Mouse (Mus musculus): Measurements from ENCODE around the gene Hoxd12. TPM values are rescaled to one million over a fixed set of nuclear protein-coding genes. Genes with fewer than 3 reads are reported as not detected.

Hoxd12 gene
- polyA plus RNA-seq, 1 experiment from 2014 or later: not detected

MicroRNA genes within 50 kb of the gene (microRNA counts, 519-probe panel; counts per million panel counts)
- 3,282 counts per million, percentile 87 among the panel's probes with 10 or more counts for microRNA mmu-miR-10b

Small RNA genes within 50 kb of the gene (microRNA-seq; reads per million reads assigned to microRNA genes)
- gene Gm44463 (not detected), gene Mir10b (40,333 reads per million, percentile 99 among the genes with 10 or more reads in this experiment)

Other genes with a start within 250 kb of the Hoxd12 start
- 42.9 and 45.2 TPM in 2 replicates for gene Lnpk, start 95.6 kb upstream of the Hoxd12 start, polyA plus RNA-seq (2015; fragmentation: Nextera tagmentation; extraction: Ambion mirVana)
- gene Evx2, start 15.5 kb upstream of the Hoxd12 start, polyA plus RNA-seq (2015; fragmentation: Nextera tagmentation; extraction: Ambion mirVana): 0.40 and 0.58 TPM in 2 replicates
- gene Hoxd13, start 6.7 kb upstream of the Hoxd12 start, polyA plus RNA-seq (2015; fragmentation: Nextera tagmentation; extraction: Ambion mirVana): 0.06 TPM in 1 of 2 replicates, not detected in the other
- gene Hoxd11, start 4.5 kb downstream of the Hoxd12 start, polyA plus RNA-seq (2015; fragmentation: Nextera tagmentation; extraction: Ambion mirVana): not detected in 2 replicates
- gene Hoxd10, start 16.9 kb downstream of the Hoxd12 start, polyA plus RNA-seq (2015; fragmentation: Nextera tagmentation; extraction: Ambion mirVana): not detected in 2 replicates
- gene Hoxd9, start 22.7 kb downstream of the Hoxd12 start, polyA plus RNA-seq (2015; fragmentation: Nextera tagmentation; extraction: Ambion mirVana): 0.07 TPM in 1 of 2 replicates, not detected in the other
- 0.66 and 1.1 TPM in 2 replicates for gene Hoxd8, start 29.6 kb downstream of the Hoxd12 start, polyA plus RNA-seq (2015; fragmentation: Nextera tagmentation; extraction: Ambion mirVana)
- 43.8 and 48.0 TPM in 2 replicates for gene Hoxd3, start 36.9 kb downstream of the Hoxd12 start, polyA plus RNA-seq (2015; fragmentation: Nextera tagmentation; extraction: Ambion mirVana)
- 2.2 and 2.3 TPM in 2 replicates for gene Hoxd4, start 36.9 kb downstream of the Hoxd12 start, polyA plus RNA-seq (2015; fragmentation: Nextera tagmentation; extraction: Ambion mirVana)
- gene Gm28230, start 51.7 kb downstream of the Hoxd12 start, polyA plus RNA-seq (2015; fragmentation: Nextera tagmentation; extraction: Ambion mirVana): 0.45 and 0.72 TPM in 2 replicates
- 1.1 and 1.3 TPM in 2 replicates for gene Hoxd1, start 88.0 kb downstream of the Hoxd12 start, polyA plus RNA-seq (2015; fragmentation: Nextera tagmentation; extraction: Ambion mirVana)
- gene Mtx2, start 150.8 kb downstream of the Hoxd12 start, polyA plus RNA-seq (2015; fragmentation: Nextera tagmentation; extraction: Ambion mirVana): 156 and 171 TPM in 2 replicates